Mouse (Mus musculus): ENCODE measurements around the gene Spta1.

Gene Spta1

GRCm38 (mm10) chr1:174172605-174173004 lies at the start of gene Spta1:
Spta1 (plus strand) TSS chr1:174172776.
- DNase-seq (ENCODE audit: low spot score): no peak

- no peak for DNase-seq (ENCODE audit: low spot score)
These were observed 41.4 kb upstream of the Spta1 start, which contains the start of gene Olfr424 for GRCm38 (mm10) chr1:174131217-174131616. Olfr424 (plus strand) TSS chr1:174131517.

GRCm38 (mm10) chr1:174131999-174132398 lies 40.6 kb upstream of the Spta1 start:
- DNase-seq (ENCODE audit: low spot score): no peak

GRCm38 (mm10) chr1:174141384-174141783 lies 31.2 kb upstream of the Spta1 start:
- no peak for DNase-seq (ENCODE audit: low spot score)

GRCm38 (mm10) chr1:174146696-174147095 lies 25.9 kb upstream of the Spta1 start:
- no peak for DNase-seq (ENCODE audit: low spot score)

GRCm38 (mm10) chr1:174149289-174149688 lies 23.3 kb upstream of the Spta1 start:
- DNase-seq (ENCODE audit: low spot score): no peak

- DNase-seq (ENCODE audit: low spot score): no peak
These were observed 17.2 kb upstream of the Spta1 start, which contains the start of gene Olfr420 for GRCm38 (mm10) chr1:174155333-174155732. Olfr420 (plus strand) TSS chr1:174155633.

- DNase-seq (ENCODE audit: low spot score): no peak
These were observed 15.0 kb upstream of the Spta1 start for GRCm38 (mm10) chr1:174157622-174158021.

GRCm38 (mm10) chr1:174158512-174158911 lies 14.1 kb upstream of the Spta1 start:
- DNase-seq (ENCODE audit: low spot score): no peak

GRCm38 (mm10) chr1:174159095-174159494 lies 13.5 kb upstream of the Spta1 start:
- DNase-seq (ENCODE audit: low spot score): no peak

GRCm38 (mm10) chr1:174169024-174169423 lies 3.6 kb upstream of the Spta1 start:
- no peak for DNase-seq (ENCODE audit: low spot score)

- no peak for DNase-seq (ENCODE audit: low spot score)
These were observed 1.7 kb upstream of the Spta1 start for GRCm38 (mm10) chr1:174170706-174171501.

GRCm38 (mm10) chr1:174171537-174171936 lies 1.0 kb upstream of the Spta1 start:
- DNase-seq (ENCODE audit: low spot score): no peak

GRCm38 (mm10) chr1:174204699-174205098 lies 32.1 kb downstream of the Spta1 start:
- no peak for DNase-seq (ENCODE audit: low spot score)

- DNase-seq (ENCODE audit: low spot score): no peak
These were observed 39.7 kb downstream of the Spta1 start for GRCm38 (mm10) chr1:174212286-174212685.

GRCm38 (mm10) chr1:174215270-174216038 lies 42.9 kb downstream of the Spta1 start:
- DNase-seq (ENCODE audit: low spot score): no peak

- DNase-seq (ENCODE audit: low spot score): no peak
These were observed 44.1 kb downstream of the Spta1 start for GRCm38 (mm10) chr1:174216528-174217204.

GRCm38 (mm10) chr1:174239916-174240315 lies 67.3 kb downstream of the Spta1 start:
- no peak for DNase-seq (ENCODE audit: low spot score)

GRCm38 (mm10) chr1:174244621-174245020 lies 72.0 kb downstream of the Spta1 start:
- DNase-seq (ENCODE audit: low spot score): no peak

GRCm38 (mm10) chr1:174246080-174246479 lies 73.5 kb downstream of the Spta1 start:
- DNase-seq (ENCODE audit: low spot score): no peak

GRCm38 (mm10) chr1:174247170-174247569 lies 74.6 kb downstream of the Spta1 start:
- DNase-seq (ENCODE audit: low spot score): no peak

GRCm38 (mm10) chr1:174250376-174250775 lies 77.8 kb downstream of the Spta1 start:
- no peak for DNase-seq (ENCODE audit: low spot score)

Data from urinary bladder, postnatal 10 days (tissue).